Mouse (Mus musculus) heart, adult 2 months (tissue): ENCODE measurements around the gene Carm1. TPM values are rescaled to one million over a fixed set of nuclear protein-coding genes. Genes with fewer than 3 reads are reported as not detected.

ENCODE experiments used
- DNase-seq, 2 experiments: peaks; one replicate each; pipeline ENCODE4 v3.0.0; 2021
- H3K27ac ChIP-seq: fragments of 200-600 bp; 2 replicates; pipeline ENCODE4 v1.8.1; 2022
- H3K27me3 ChIP-seq: fragments of 200-500 bp; 2 replicates; pipeline ENCODE4 v1.6.1; 2012; ENCODE audit warnings: mild to moderate bottlenecking, low read length, inconsistent platforms, mixed read lengths; ENCODE audit not compliant: control insufficient read depth, insufficient read depth
- H3K36me3 ChIP-seq: fragments of 200-500 bp; 2 replicates; pipeline ENCODE4 v1.6.1; 2012; ENCODE audit warnings: low read length, inconsistent platforms; ENCODE audit not compliant: control insufficient read depth, insufficient read depth
- H3K4me1 ChIP-seq: fragments of 200-500 bp; 2 replicates; pipeline ENCODE4 v1.6.1; 2011; ENCODE audit warnings: low read length; ENCODE audit not compliant: control insufficient read depth, insufficient read depth
- H3K4me3 ChIP-seq: fragments of 200-600 bp; 2 replicates; pipeline ENCODE4 v1.8.1; 2022
- H3K79me2 ChIP-seq: fragments of 200-500 bp; replicated peaks from 2 replicates; pipeline ENCODE4 v1.6.1; 2012; ENCODE audit warnings: mild to moderate bottlenecking, inconsistent platforms, low read length, moderate library complexity, mixed read lengths; ENCODE audit not compliant: control insufficient read depth, insufficient read depth
- H3K9ac ChIP-seq: fragments of 200-500 bp; 2 replicates; pipeline ENCODE4 v1.6.1; 2012; ENCODE audit warnings: low read depth, mild to moderate bottlenecking, control low read depth, inconsistent platforms, low read length, mixed read lengths
- CTCF ChIP-seq: fragments of 200-600 bp; IDR thresholded peaks from 2 replicates; pipeline ENCODE4 v1.8.1; 2022; ENCODE audit warnings: antibody characterized with exemption, mild to moderate bottlenecking, moderate library complexity
- EP300 ChIP-seq: fragments of 200-500 bp; IDR thresholded peaks from 2 replicates; pipeline ENCODE4 v1.6.1; 2011; ENCODE audit warnings: low read depth, low read length, control low read depth; ENCODE audit not compliant: insufficient read depth
- POLR2A ChIP-seq: fragments of 200-500 bp; IDR thresholded peaks from 2 replicates; pipeline ENCODE4 v1.6.1; 2011; ENCODE audit warnings: mild to moderate bottlenecking, low read depth, low read length, control low read depth; ENCODE audit not compliant: insufficient read depth
- WGBS: fragments of 180-500 bp; shearing (Covaris S2); methylation state at CpG from one replicate; pipeline ENCODE4 v1.1.7; 2018; 5-methylcytosine and 5-hydroxymethylcytosine counted together
- intact Hi-C: fragments of 180-260 bp; cut with DNase I; formaldehyde crosslinking; loops from one replicate; pipeline ENCODE4 v1.15.1; 2025
- long read RNA-seq: library from polyadenylated mRNA; stranded (forward); transcript quantifications from one replicate; pipeline ENCODE4 v2.0.0, GENCODE M21; 2021
- polyA plus RNA-seq: library from polyadenylated mRNA; depleted of rRNA; stranded (reverse); fragments of >200 nt; gene quantifications from 2 replicates; pipeline ENCODE4 v1.2.3, GENCODE M21; 2012; rRNA removed
- total RNA-seq, 2 experiments: library from RNA; stranded (reverse); gene quantifications; 2 replicates each; pipeline ENCODE4 v1.2.3; 2021

The Carm1 gene
- 10 to 100 TPM; 61.5 to 66.5 TPM for total RNA-seq
- polyA plus RNA-seq = 65.4 and 77.6 TPM in 2 replicates
- long read RNA-seq, transcript Carm1-203 (15 exons, 3,152 nt) = minor isoform, 5 of 106 reads
- long read RNA-seq, transcript Carm1-201 (16 exons, 3,220 nt) = major isoform, 83 of 106 reads
- long read RNA-seq, partial matches to known transcripts = 6 of 106 reads
- long read RNA-seq, other reads (novel, unspliced or antisense) = 6 of 106 reads

DNA sequence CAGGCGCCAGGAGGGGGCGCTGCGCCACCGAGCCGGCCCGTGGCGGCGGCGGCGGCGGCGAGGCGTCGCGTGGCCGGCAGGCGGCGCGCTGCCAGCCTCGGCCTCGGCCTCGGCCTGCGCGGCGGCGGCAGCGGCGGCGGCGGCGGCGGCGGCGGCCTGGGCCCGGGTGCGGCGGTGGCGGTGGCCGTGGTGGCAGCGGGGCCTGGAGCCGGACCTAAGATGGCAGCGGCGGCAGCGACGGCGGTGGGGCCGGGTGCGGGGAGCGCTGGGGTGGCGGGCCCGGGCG lies at the start of gene Carm1:
Gene Carm1 (plus strand): TSS at position 106 of the 286 bp plus-strand sequence.
- TF ChIP-seq CTCF (peak; percentile 58), POLR2A (no peak), EP300 (no peak)
- intact Hi-C loops = loop anchor here (1.0 kb wide), 1 partner anchor 46 kb away; the partner anchor contains the start of genes Timm29 and Yipf2
- Histone ChIP-seq H3K79me2 (no peaks in the 10 kb centered on the region), H3K4me3 (peak within 1 kb of the TSS; percentile 85), H3K27me3 (no peaks in the 10 kb centered on the region), H3K9ac (peak within 1 kb of the TSS; percentile 96), H3K27ac (peak within 1 kb of the TSS; percentile 94), H3K36me3 (no peaks in the 10 kb centered on the region; the same call in 1 of the 2 replicates), H3K4me1 (peaks cover 3% of the 10 kb centered on the region)
- 14% methylated on average over 52 of the region's 52 CpGs for WGBS
- no peak for DNase-seq

- Histone ChIP-seq H3K4me3 (no peak overlapping the region), H3K9ac (no peak overlapping the region), H3K36me3 (no peaks in the 10 kb centered on the region), H3K79me2 (no peaks in the 10 kb centered on the region), H3K27me3 (no peaks in the 10 kb centered on the region), H3K27ac (no peak overlapping the region; the same call in 1 of the 2 replicates), H3K4me1 (peaks cover 2% of the 10 kb centered on the region; the same call in 1 of the 2 replicates)
- 93% methylated on average over 16 of the region's 16 CpGs for WGBS
- intact Hi-C loops = no loop called here
- TF ChIP-seq EP300 = no peak
- no peak for TF ChIP-seq POLR2A
- no peak for TF ChIP-seq CTCF
- DNase-seq = no peak
Observed at GRCm38 (mm10) chr9:21497050-21497542, 49.6 kb upstream of the Carm1 start.

DNA sequence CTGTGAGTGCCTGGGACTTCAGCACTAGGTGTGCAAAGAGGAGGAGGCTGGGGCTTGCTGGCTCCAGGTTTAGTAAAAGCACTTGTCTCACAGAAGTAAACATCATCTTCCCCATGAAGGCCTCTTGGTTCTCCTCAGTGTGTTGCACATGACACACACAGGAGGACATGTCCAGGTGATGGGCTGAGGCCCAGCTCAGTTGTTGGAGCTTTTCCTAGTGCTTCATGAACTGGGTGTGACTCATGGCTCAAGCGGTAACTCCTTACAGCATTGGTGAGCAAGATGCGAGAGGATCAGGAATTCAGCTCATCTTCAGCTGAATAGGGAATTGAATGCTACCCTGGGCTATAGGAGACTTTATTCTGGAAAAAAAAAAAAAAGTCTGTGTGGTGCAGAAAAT lies 49.0 kb upstream of the Carm1 start:
- no peak for DNase-seq
- intact Hi-C loops = no loop called here
- Histone ChIP-seq H3K9ac (no peak overlapping the region), H3K4me1 (peaks cover 2% of the 10 kb centered on the region; the same call in 1 of the 2 replicates), H3K27me3 (no peaks in the 10 kb centered on the region), H3K4me3 (no peak overlapping the region), H3K79me2 (no peaks in the 10 kb centered on the region), H3K36me3 (no peaks in the 10 kb centered on the region), H3K27ac (peak overlapping the region; percentile 38)
- TF ChIP-seq POLR2A = no peak
- no peak for TF ChIP-seq CTCF
- WGBS = 86% methylated on average over 2 of the region's 2 CpGs

DNA sequence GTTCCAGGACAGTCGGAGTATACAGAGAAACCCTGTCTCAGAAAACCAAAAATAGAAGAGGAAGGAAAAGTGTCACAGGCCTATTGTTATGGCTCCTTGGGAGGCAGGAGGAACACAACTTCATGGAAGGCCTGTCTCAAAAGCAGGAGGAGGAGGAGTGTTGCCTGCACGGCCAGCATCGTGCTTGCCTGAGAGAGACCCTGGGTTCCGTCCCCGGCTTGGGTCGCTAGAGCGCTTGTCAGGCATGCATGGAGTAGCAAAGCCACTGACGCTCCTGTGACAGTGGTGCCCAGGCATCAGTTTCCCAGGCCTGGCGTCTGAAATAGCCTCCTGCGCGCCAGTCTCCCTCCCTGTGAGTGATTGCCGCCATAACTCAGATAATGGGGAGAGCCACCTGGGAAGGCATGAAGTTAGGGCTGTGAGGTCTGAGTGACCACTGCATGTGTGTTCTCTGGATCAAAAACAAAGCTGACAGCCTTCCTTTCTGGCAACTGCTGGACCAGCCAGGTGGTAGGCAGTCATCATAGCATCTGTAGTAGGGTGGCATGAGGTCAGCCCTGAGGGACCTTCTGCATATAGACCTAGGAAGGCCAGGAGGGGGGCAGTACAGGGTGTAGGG lies 48.3 kb upstream of the Carm1 start:
- DNase-seq = no peak
- intact Hi-C loops = no loop called here

DNA sequence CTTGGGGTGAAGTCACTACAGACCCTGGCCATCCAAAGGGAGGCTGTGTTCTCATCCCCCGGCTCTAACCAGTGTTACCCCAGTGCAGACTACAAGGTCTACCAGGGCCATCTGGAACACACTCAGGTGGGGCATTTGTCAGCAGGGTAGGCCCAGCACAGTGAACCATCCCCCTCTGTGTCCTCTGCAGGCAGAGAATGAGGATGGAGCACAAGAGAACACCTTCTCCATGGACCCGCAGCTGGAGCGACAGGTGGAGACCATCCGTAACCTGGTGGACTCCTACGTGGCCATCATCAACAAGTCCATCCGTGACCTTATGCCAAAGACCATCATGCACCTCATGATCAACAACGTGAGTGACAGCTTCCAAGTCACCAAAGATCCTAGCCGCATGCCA lies 43.3 kb upstream of the Carm1 start:
- intact Hi-C loops = no loop called here
- 97% methylated on average over 8 of the region's 8 CpGs for WGBS
- Histone ChIP-seq H3K4me3 (no peak overlapping the region), H3K9ac (no peak overlapping the region), H3K4me1 (no peaks in the 10 kb centered on the region), H3K79me2 (no peaks in the 10 kb centered on the region), H3K27ac (no peak overlapping the region), H3K36me3 (no peaks in the 10 kb centered on the region), H3K27me3 (no peaks in the 10 kb centered on the region)
- TF ChIP-seq POLR2A = no peak
- no peak for TF ChIP-seq EP300
- TF ChIP-seq CTCF = no peak
- DNase-seq = no peak

More for the DNA sequence above, 48.3 kb upstream of the Carm1 start:
- no peak for TF ChIP-seq EP300
- TF ChIP-seq CTCF = no peak
- TF ChIP-seq POLR2A = no peak
- Histone ChIP-seq H3K27me3 (no peaks in the 10 kb centered on the region), H3K9ac (no peak overlapping the region), H3K4me3 (no peak overlapping the region), H3K27ac (peak overlapping the region; percentile 26), H3K4me1 (peaks cover 2% of the 10 kb centered on the region; the same call in 1 of the 2 replicates), H3K36me3 (no peaks in the 10 kb centered on the region), H3K79me2 (no peaks in the 10 kb centered on the region)
- 67% methylated on average over 12 of the region's 12 CpGs for WGBS

DNA sequence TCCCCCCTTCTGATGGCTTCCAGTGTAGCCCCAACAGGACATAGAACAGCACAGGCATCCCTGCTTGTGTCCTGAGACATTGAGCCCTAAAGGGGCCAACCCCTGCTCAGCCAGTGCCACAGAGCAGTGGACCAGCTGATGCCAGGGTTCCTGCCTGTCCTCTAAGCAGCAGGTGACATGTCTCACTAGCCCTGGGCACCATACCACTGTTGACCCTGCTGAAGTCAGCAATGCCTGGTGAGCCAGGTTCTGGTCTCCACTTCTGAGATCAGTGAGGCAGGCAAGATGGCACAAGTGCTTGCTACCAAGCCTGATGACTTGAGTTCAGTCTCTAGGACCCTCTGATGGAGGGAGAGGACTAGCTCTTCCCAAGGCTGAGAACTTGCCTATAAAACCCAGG lies 40.9 kb upstream of the Carm1 start:
- no peak for DNase-seq
- Histone ChIP-seq H3K36me3 (no peaks in the 10 kb centered on the region), H3K27ac (no peak overlapping the region), H3K79me2 (no peaks in the 10 kb centered on the region), H3K4me1 (peaks cover 3% of the 10 kb centered on the region), H3K27me3 (no peaks in the 10 kb centered on the region), H3K4me3 (no peak overlapping the region), H3K9ac (no peak overlapping the region)
- no peak for TF ChIP-seq EP300
- TF ChIP-seq POLR2A = no peak
- TF ChIP-seq CTCF = no peak
- intact Hi-C loops = no loop called here
